Mouse (Mus musculus): Measurements from ENCODE around the gene Prr23a2. TPM values are rescaled to one million over a fixed set of nuclear protein-coding genes. Genes with fewer than 3 reads are reported as not detected.

Prr23a2 gene
- polyA plus RNA-seq, 1 experiment from 2014 or later = not detected

DNA sequence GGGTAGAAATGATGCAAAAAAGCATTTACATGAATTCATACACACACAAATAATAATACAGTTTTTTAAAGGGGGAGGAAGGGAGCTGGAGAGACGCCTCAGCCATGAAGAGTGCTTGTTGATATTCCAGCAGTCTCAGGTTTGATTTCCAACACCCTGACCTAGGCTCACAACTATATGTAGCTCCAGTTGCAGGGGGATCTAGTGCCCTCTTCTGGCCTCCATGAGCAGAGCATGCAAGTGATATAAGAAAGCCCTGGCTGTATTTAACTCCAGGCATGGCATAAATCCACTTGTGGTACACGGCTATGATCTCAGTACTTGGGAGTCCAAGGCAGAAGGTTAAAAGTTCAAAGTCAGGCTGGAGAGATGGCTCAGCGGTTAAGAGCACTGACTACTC, 7.2 kb downstream of the Prr23a2 start:
- no peaks in the 10 kb centered on the region for H3K4me1 ChIP-seq (replicated peaks)
- no peak for ATAC-seq
- no peaks in the 10 kb centered on the region for H3K36me3 ChIP-seq
- WGBS = 80% methylated on average over 3 of the region's 3 CpGs
- no peak overlapping the region for H3K4me3 ChIP-seq (replicated peaks)
- no peak overlapping the region for H3K9ac ChIP-seq (replicated peaks)
- H3K27me3 ChIP-seq = no peaks in the 10 kb centered on the region
- H3K9me3 ChIP-seq = no peaks in the 10 kb centered on the region
- H3K4me2 ChIP-seq (replicated peaks) = no peak overlapping the region
- no peak overlapping the region for H3K27ac ChIP-seq

DNA sequence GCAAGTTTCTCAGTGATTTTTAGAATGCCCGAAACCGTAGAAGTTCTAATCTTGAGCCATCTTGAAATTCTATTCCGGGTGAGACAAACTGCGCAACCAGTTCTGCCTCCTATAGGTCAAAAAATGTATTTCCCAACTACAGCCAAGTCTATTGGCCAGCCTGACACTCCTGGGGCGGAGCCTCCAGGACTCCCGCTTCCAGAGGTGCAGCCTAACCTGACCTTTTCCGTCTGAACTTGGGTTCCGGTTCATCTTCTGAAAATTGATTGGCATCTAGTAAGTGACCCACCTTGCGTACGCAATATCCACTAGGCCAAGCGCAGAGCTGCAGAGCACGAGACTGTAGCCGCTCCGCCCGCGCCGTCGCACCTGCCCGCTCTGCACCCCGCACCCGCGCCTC, 8.3 kb downstream of the Prr23a2 start, which contains the start of gene Prr23a3:
Gene Prr23a3, plus strand, starts transcription at position 197 of the 400 bp plus-strand sequence.
- no peaks in the 10 kb centered on the region for H3K4me1 ChIP-seq (replicated peaks)
- no peak for ATAC-seq
- H3K4me2 ChIP-seq (replicated peaks) = peak within 1 kb of the TSS; percentile 20; the same call in 1 of the 2 replicates
- no peak within 1 kb of the TSS for H3K27ac ChIP-seq
- H3K36me3 ChIP-seq = no peaks in the 10 kb centered on the region
- no peak within 1 kb of the TSS for H3K9ac ChIP-seq (replicated peaks)
- WGBS = 61% methylated on average over 22 of the region's 22 CpGs
- H3K27me3 ChIP-seq = no peaks in the 10 kb centered on the region
- no peak within 1 kb of the TSS for H3K4me3 ChIP-seq (replicated peaks)
- H3K9me3 ChIP-seq = no peaks in the 10 kb centered on the region

DNA sequence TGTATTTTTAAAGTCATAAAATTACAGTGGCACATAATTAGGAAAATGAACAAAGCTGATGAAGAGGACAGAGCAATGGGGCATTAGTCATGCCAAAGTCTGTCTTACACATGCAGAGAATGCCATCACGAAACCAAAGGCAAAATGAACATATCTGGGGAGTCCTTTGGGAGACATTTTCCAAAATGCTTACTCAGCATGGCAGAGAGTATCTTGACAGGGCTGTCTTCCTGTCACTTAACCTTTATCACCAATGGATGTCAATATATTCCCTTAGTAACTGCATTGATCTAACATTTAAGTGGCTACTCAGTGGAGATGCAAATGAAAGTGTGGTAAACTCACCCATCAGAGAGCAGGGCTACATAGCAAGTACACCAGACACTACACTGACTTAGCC, 45.2 kb downstream of the Prr23a2 start:
- ATAC-seq = no peak
- H3K36me3 ChIP-seq = no peaks in the 10 kb centered on the region
- peaks cover 7% of the 10 kb centered on the region; the same call in 1 of the 2 replicates for H3K9me3 ChIP-seq
- no peak overlapping the region for H3K9ac ChIP-seq (replicated peaks)
- H3K4me3 ChIP-seq (replicated peaks) = no peak overlapping the region
- no peaks in the 10 kb centered on the region for H3K4me1 ChIP-seq (replicated peaks)
- 83% methylated on average over 1 of the region's 1 CpGs for whole genome bisulfite sequencing
- no peaks in the 10 kb centered on the region for H3K27me3 ChIP-seq
- H3K27ac ChIP-seq = no peak overlapping the region
- no peak overlapping the region for H3K4me2 ChIP-seq (replicated peaks)

DNA sequence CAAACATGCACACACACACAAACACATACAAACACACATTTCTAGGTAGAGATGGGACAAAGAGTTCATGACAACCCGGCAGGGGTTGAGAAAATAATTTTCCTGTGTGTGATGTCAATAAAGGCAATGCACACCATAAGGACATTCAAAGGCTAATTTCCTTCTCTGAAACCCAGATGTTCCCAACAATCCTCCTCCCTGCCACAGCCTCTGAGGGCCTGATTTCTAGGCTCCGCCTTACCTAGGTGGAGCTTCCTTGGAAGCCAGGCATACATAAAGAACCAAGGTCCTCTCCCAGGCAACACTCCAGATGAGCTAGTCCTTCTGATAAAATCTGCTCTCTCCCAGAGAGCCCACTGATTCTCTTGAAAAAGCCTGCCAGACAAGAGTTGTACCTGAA, 46.5 kb downstream of the Prr23a2 start, which contains the start of gene 7420426K07Rik:
Gene 7420426K07Rik, plus strand, starts transcription at position 301 of the 400 bp plus-strand sequence.
- Histone ChIP-seq H3K27me3 (no peaks in the 10 kb centered on the region), H3K9me3 (no peaks in the 10 kb centered on the region), H3K4me1 (replicated peaks) (no peaks in the 10 kb centered on the region), H3K4me2 (replicated peaks) (no peak within 1 kb of the TSS), H3K4me3 (replicated peaks) (no peak within 1 kb of the TSS), H3K27ac (no peak within 1 kb of the TSS), H3K36me3 (no peaks in the 10 kb centered on the region), H3K9ac (replicated peaks) (no peak within 1 kb of the TSS)
- ATAC-seq = no peak
- WGBS = 92% methylated on average over 2 of the region's 2 CpGs

Other genes with a start within 250 kb of the Prr23a2 start
- gene Prr23a1, start 14.0 kb upstream of the Prr23a2 start, polyA plus RNA-seq (2015; fragmentation: Nextera tagmentation; extraction: Ambion mirVana) = not detected in 2 replicates
- gene Prr23a3, start 8.3 kb downstream of the Prr23a2 start, polyA plus RNA-seq (2015; fragmentation: Nextera tagmentation; extraction: Ambion mirVana) = 0.08 TPM in 1 of 2 replicates, not detected in the other
- gene 7420426K07Rik, start 46.6 kb downstream of the Prr23a2 start, polyA plus RNA-seq (2015; fragmentation: Nextera tagmentation; extraction: Ambion mirVana) = not detected in 2 replicates
- 0.54 and 0.75 TPM in 2 replicates for gene Foxl2, start 98.8 kb downstream of the Prr23a2 start, polyA plus RNA-seq (2015; fragmentation: Nextera tagmentation; extraction: Ambion mirVana)
- 105 and 107 TPM in 2 replicates for gene Faim, start 129.9 kb downstream of the Prr23a2 start, polyA plus RNA-seq (2015; fragmentation: Nextera tagmentation; extraction: Ambion mirVana)
- 0.09 and 0.26 TPM in 2 replicates for gene Gm1123, start 179.2 kb downstream of the Prr23a2 start, polyA plus RNA-seq (2015; fragmentation: Nextera tagmentation; extraction: Ambion mirVana)